Mouse (Mus musculus): Measurements from ENCODE around the gene Hoxd13.

The Hoxd13 gene

GRCm38 (mm10) chr2:74667842-74668357 lies at the start of gene Hoxd13:
Gene Hoxd13 (plus strand): TSS chr2:74668310.
- no peak for DNase-seq (ENCODE audit: low spot score)

DNA sequence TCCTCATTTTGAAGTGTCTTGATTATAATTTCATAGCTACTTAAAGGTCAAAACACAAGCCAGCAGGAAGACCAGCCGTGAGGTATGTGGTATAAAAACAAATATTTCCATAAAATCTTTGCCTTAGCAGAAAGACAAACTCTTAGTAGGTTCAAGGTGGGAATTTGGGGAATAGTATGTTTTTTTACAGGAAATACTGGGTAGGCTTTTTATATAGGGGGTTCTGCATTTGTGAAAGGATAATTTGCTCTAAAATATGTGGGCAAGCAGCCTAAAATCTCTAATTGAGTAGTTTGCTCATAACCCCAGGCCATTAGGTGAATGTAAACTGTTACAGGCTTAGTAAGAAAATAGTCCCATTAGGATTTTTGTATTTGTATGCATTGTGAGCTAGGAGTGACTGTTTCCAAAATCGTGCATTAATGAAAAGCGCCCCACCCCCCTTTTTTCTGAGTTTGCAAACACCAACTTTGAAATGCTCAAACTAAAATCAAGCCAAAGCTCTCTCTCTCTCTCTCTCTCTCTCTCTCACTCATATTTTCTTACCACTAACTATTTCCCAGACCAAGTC lies 48.3 kb upstream of the Hoxd13 start:
- DNase-seq (ENCODE audit: low spot score): no peak

DNA sequence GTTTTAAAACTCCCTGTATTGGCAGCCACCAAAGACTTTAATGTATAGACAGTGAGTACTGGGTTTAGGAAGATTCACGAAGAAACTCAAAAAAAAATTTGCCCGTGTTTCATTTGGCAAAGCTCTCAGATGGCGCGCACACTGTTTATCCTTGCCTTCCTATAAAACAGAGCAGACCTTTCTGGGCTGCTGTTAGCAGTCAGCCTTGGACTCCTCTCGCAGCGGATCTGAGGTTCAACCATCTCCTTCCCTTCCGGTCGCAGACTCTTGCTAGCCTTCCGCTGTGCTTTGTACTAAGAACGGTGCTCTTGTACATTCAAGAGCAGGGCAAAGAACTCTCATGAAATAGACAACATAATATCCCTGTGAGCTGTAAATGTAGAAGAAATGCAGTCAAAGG lies 47.7 kb upstream of the Hoxd13 start:
- DNase-seq (ENCODE audit: low spot score): no peak

GRCm38 (mm10) chr2:74635412-74635811 lies 32.7 kb upstream of the Hoxd13 start:
- no peak for DNase-seq (ENCODE audit: low spot score)

DNA sequence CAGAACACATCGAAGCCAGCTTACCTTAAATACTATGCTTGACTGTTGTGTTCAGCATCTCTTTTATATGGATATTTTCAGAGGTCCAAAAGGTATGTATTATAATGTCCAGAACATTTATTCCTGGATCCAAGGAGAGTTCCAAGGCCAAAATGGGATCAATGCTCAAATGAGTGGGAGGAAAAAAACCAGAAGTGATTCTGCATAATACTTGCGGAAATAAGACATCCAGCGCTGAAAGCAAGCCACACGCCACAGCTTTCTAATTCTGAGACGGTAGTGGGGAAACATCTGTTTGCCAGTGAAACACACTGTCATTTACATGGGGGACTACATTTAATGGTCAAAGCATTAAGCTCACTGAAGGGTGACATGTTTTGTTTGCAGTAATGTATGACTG lies 25.7 kb upstream of the Hoxd13 start:
- DNase-seq (ENCODE audit: low spot score): no peak

- no peak for DNase-seq (ENCODE audit: low spot score)
Measured at GRCm38 (mm10) chr2:74645631-74646030, 22.5 kb upstream of the Hoxd13 start.

DNA sequence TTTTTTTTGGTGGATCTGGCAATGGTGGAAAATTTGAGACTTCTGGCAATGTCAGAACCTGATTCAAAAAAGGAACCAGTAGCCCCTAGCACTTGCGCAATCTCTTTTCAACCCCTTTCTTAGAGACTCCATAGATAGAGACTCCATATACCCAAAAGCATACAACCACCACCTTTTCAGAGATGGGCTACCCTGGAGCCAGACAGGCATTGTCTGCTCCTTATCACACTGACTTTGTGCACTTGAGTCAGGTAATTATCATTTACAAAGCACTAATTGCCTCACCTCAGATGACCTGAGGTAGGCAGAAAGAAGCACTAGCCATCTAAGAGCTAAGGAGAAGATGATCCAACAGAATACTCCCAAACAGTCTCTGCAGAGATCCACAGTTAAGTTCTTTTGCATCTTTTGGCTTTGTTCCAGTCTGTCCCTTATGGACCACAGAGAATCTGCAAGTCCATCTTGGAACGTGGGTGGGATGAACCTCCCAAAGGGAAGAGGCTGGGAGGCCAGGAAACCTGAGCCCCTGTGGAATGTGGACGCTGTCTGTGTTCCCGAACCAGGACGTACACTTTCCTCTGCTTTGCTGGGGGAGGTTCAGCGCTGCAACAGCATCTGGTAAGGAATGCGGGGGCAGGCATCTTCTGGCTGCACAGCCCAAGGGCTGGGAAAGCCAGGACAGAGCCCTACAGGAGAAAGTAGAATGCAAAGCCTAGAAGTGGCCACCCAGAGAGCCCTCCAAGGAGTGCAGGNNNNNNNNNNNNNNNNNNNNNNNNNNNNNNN lies 20.8 kb upstream of the Hoxd13 start:
- DNase-seq (ENCODE audit: low spot score): no peak

GRCm38 (mm10) chr2:74652996-74653340 lies 15.1 kb upstream of the Hoxd13 start:
- DNase-seq (ENCODE audit: low spot score): no peak

DNA sequence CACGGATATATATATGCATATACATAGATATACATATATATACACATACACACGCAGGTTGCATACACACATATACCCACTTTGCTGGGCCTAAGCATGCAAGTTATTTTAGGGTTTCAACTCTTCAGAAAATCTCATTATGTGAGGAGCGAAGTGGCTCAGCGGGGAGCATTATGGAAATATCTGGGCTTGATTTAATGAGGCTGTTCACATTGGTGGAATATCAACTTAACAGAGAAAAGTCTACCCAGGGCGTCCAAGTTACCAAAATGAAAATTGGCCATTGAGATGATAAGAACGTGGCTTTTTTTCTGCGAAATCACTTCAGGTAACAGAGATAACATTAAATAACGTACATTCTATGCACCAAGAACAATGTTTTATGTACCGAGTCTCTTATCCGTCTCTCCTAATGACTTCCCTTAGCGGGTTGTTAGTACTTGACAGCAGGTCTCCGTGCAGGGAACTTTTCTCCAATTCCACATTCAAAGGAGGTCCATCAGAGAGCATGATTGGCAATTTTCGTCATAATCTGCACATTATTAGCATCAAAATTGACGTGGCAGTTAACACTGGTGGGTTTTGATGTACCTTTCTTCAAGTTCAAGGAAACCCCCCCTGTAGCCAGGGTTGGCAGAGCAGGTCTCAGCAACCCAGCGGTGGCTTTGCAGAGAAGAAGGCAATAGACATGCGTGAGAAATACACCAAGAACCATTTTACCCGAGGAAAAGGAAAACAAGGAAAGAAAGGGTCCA lies 14.2 kb upstream of the Hoxd13 start:
- DNase-seq (ENCODE audit: low spot score): no peak

DNA sequence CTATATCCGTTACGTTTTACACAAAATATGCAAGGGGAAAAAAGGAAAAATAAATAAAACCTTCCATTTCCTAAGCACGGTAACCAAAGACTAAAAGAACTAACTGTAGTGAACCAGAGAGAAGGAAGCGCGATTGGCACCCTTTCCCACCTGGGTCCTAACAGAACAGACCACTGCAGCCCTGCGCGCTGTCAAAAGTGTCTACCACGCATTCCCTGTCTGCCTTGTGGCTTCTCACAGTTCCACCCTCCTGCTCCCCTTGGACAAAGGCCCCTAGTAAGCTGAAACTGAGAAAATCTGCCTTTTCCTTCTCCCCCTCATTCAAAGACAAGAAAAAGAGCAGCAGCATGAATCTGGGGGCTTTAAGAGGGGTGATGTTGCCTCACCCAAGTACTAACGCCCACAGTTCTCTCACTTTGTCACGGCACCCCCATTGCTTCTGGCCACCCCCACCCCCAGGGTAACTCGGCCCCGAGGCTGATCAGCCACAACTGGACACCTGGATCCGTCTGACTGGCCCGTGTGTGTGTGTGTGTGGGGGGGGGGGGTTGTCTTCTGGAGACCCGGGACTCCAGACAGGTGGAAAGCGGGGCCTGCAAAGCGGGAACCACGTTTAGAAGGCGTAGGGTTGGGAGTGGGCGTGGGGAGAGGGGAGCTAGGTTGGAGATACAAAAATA lies 13.2 kb upstream of the Hoxd13 start:
- DNase-seq (ENCODE audit: low spot score): no peak

- no peak for DNase-seq (ENCODE audit: low spot score)
Measured at GRCm38 (mm10) chr2:74655420-74655781, 12.7 kb upstream of the Hoxd13 start.

DNA sequence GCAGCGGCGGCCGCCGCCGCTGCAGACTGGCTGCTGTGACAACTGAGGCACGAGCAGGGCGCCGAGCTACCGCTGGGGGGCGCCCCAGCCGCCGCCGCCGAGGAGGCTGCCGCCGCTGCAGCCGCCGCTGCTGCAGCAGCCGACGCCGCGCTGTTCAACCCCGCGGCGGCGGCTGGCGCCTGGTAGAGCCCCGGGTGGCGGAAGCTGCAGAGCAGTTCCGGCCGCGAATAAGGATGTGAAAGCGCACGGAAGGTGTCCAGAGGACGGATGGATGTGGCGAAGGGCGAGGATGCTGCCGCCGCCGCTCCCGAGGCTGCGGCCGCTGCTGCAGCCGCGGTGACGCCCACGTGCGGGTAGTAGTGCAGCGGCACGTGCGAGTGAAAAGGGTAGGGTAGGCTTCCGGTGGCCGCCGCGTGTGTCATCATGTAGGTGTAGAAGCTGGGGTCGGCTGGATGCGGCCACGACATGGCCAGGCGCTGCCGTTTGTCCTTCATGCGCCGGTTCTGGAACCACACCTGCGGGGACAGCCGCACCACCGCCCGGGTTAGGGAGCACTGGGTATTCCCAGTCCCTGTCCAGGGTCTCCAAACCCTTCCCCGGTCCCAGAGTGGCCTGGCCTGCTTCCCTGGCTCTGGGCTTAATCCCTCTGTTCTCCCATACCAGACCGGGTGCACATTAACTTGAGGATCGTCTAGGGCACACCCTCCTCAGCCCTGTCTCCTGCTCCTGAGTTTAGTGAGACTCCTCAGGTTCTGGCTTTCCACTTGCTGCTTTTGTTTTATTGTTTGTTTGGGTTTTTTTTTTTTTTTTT lies 12.1 kb upstream of the Hoxd13 start:
- DNase-seq (ENCODE audit: low spot score): no peak

- DNase-seq (ENCODE audit: low spot score): no peak
Measured at GRCm38 (mm10) chr2:74656632-74657021, 11.5 kb upstream of the Hoxd13 start.

- no peak for DNase-seq (ENCODE audit: low spot score)
Measured at GRCm38 (mm10) chr2:74657251-74658023, 10.7 kb upstream of the Hoxd13 start.

DNA sequence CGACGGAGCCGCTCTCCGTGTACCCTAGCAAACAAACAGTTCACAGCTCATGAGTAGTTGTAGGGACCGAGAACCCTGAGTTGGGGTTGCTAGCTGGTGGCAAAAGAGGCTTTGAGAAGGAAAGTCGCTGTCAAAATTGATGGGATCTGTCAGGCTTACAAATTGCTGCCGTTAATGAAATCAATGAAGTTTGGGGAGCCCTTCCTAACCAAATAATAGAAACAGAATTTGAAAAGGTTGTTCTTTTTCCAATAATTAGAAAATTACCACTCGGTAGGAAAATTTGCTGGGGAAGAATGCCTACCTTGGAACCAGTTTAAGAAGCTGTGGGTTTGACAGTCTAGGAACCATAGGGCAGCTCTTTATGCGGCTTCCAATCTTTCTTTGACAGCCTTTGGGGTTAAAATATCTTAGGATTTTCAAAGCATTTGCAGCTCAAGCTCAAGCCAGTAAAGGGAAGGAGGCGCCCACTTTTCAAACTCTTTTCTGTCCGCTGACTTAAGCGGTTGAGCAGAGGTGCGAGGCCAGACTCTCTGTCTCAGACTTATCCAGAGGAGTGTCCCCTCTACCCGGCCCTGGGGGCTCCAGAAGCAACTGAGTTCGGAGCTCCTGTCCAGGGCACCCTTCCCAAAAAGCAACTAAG lies 10.0 kb upstream of the Hoxd13 start:
- DNase-seq (ENCODE audit: low spot score): no peak

- no peak for DNase-seq (ENCODE audit: low spot score)
Measured at GRCm38 (mm10) chr2:74658667-74659371, 9.3 kb upstream of the Hoxd13 start.

- DNase-seq (ENCODE audit: low spot score): no peak
Measured at GRCm38 (mm10) chr2:74659507-74660005, 8.6 kb upstream of the Hoxd13 start, which contains the start of gene Evx2. Gene Evx2 (minus strand): TSS chr2:74659557.

DNA sequence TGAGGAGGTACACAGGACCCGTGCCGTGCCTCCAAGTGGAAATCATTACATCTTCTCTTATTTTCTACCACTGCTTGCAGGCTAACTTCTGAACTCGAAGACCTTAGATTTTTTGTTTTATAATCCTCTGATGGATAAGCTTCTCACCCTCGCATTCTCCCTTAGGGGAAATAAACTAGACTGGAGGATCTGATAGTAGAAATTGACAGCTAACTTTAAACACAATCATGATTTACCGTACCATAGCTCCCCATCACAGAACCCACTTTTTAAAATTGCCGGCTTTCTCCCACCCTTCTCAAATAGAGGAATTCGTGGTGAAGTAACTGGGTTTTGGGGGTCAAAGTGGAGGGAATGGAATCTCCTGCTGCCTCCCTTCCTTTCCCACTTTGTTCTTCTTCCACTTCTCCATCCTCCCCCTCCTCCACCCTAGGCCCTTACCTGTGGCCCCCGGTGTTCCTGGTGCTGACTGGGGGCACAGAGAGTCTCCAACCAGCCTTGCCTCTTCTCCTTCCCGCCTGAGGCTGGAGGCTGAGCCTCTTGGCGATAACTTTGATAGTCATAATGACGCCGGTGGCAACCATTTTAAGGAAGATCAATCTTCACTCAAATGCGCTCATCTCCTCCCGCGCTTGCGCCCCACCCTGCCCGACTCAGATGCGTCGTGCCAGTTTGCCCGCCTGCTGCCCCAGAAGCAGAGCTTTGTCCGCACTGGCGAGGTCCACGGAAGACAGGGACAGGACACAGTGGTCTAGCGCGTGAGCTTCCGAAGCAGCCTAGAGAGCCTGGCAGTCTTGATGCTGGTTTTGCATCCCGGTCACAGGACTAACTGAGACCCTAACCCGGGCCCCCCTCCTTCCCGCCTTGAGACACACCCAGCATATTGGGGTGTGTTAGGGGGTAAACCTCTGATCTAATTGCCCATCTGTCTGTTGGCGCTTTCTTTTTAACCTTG lies 7.4 kb upstream of the Hoxd13 start:
- DNase-seq (ENCODE audit: low spot score): no peak

Measured in layer of hippocampus, adult 9-10 months (tissue).